Mouse (Mus musculus): ENCODE measurements at regions not wholly inside any gene's neighbourhood (a gene's known extent, or its start where the extent isn't known, plus 50 kb on each side); places are given as distances from the start of the nearest gene placed in this dataset.

- no peak for ATAC-seq
- no peak for DNase-seq
- WGBS (ENCODE audit: insufficient replicate concordance) = 77% methylated on average over 2 of the region's 2 CpGs
Observed at GRCm38 (mm10) chr15:51206773-51207172, 2677.9 kb upstream of the Gm7489 start.

DNA sequence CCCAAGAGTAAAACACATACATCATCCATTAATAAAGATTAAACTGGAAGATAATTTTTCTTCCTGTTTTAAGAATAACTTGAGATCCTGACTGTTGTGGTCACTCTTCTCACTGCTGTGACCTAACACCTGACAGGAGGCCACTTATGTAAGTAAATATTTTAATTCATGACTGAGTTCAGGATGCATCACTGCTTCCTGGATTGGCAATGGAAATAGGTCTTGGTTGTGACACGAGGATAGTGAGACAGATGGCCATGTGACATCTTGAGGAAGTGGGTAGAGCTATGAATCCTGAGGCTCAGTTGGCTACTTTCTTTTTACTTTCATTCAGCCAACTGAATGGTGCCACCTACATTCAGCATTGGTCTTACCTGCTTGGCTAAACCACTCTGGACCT, 2649.8 kb upstream of the Gm7489 start:
- Histone ChIP-seq H3K4me1 (ENCODE audit: insufficient read depth) (no peaks in the 10 kb centered on the region), H3K9me3 (ENCODE audit: low read length) (no peaks in the 10 kb centered on the region), H3K4me2 (ENCODE audit: low read depth, low read length) (no peak overlapping the region), H3K4me3 (ENCODE audit: low read depth, low read length) (no peak overlapping the region), H3K27me3 (ENCODE audit: insufficient read depth, low read length) (no peaks in the 10 kb centered on the region), H3K27ac (ENCODE audit: low read depth) (no peak overlapping the region), H3K9ac (replicated peaks) (no peak overlapping the region), H3K36me3 (replicated peaks; ENCODE audit: insufficient read depth, low read length) (no peaks in the 10 kb centered on the region)
- TF ChIP-seq EP300 (IDR thresholded peaks at IDR 0.05; ENCODE audit: low read depth) = no peak
- TF ChIP-seq CTCF (IDR thresholded peaks at IDR 0.05; ENCODE audit: low read depth) = no peak
- no peak for ATAC-seq
- 33% methylated on average over 1 of the region's 1 CpGs for WGBS (ENCODE audit: insufficient replicate concordance)
- DNase-seq = no peak

More at GRCm38 (mm10) chr15:51206773-51207172, 2677.9 kb upstream of the Gm7489 start:
- Histone ChIP-seq H3K27me3 (ENCODE audit: insufficient read depth, low read length) (no peaks in the 10 kb centered on the region), H3K4me2 (ENCODE audit: low read depth, low read length) (no peak overlapping the region), H3K27ac (ENCODE audit: low read depth) (no peak overlapping the region), H3K9ac (replicated peaks) (no peak overlapping the region), H3K4me3 (ENCODE audit: low read depth, low read length) (no peak overlapping the region), H3K9me3 (ENCODE audit: low read length) (no peaks in the 10 kb centered on the region), H3K4me1 (ENCODE audit: insufficient read depth) (no peaks in the 10 kb centered on the region), H3K36me3 (replicated peaks; ENCODE audit: insufficient read depth, low read length) (no peaks in the 10 kb centered on the region)
- TF ChIP-seq CTCF (IDR thresholded peaks at IDR 0.05; ENCODE audit: low read depth) (no peak), EP300 (IDR thresholded peaks at IDR 0.05; ENCODE audit: low read depth) (no peak)

GRCm38 (mm10) chr15:51244596-51244995, 2640.1 kb upstream of the Gm7489 start:
- H3K36me3 ChIP-seq (replicated peaks; ENCODE audit: insufficient read depth, low read length) = no peaks in the 10 kb centered on the region
- no peaks in the 10 kb centered on the region for H3K4me1 ChIP-seq (ENCODE audit: insufficient read depth)
- H3K4me3 ChIP-seq (ENCODE audit: low read depth, low read length) = no peak overlapping the region
- no peak for TF ChIP-seq EP300 (IDR thresholded peaks at IDR 0.05; ENCODE audit: low read depth)
- TF ChIP-seq CTCF (IDR thresholded peaks at IDR 0.05; ENCODE audit: low read depth) = no peak
- DNase-seq = no peak
- H3K4me2 ChIP-seq (ENCODE audit: low read depth, low read length) = no peak overlapping the region
- H3K9ac ChIP-seq (replicated peaks) = no peak overlapping the region
- ATAC-seq = no peak
- no peaks in the 10 kb centered on the region for H3K9me3 ChIP-seq (ENCODE audit: low read length)
- no peak overlapping the region for H3K27ac ChIP-seq (ENCODE audit: low read depth)
- H3K27me3 ChIP-seq (ENCODE audit: insufficient read depth, low read length) = no peaks in the 10 kb centered on the region
- 77% methylated on average over 2 of the region's 2 CpGs for WGBS (ENCODE audit: insufficient replicate concordance)

GRCm38 (mm10) chr15:51247259-51247658, 2637.4 kb upstream of the Gm7489 start:
- no peaks in the 10 kb centered on the region for H3K36me3 ChIP-seq (replicated peaks; ENCODE audit: insufficient read depth, low read length)
- DNase-seq (no peak), ATAC-seq (no peak)
- no peaks in the 10 kb centered on the region for H3K27me3 ChIP-seq (ENCODE audit: insufficient read depth, low read length)
- H3K27ac ChIP-seq (ENCODE audit: low read depth) = no peak overlapping the region
- H3K9ac ChIP-seq (replicated peaks) = no peak overlapping the region
- no peak overlapping the region for H3K4me3 ChIP-seq (ENCODE audit: low read depth, low read length)
- no peak overlapping the region for H3K4me2 ChIP-seq (ENCODE audit: low read depth, low read length)
- no peak for TF ChIP-seq EP300 (IDR thresholded peaks at IDR 0.05; ENCODE audit: low read depth)
- TF ChIP-seq CTCF (IDR thresholded peaks at IDR 0.05; ENCODE audit: low read depth) = no peak
- no peaks in the 10 kb centered on the region for H3K9me3 ChIP-seq (ENCODE audit: low read length)
- H3K4me1 ChIP-seq (ENCODE audit: insufficient read depth) = no peaks in the 10 kb centered on the region
- WGBS (ENCODE audit: insufficient replicate concordance) = 73% methylated on average over 5 of the region's 5 CpGs

GRCm38 (mm10) chr15:51248034-51248788, 2636.5 kb upstream of the Gm7489 start:
- H3K27me3 ChIP-seq (ENCODE audit: insufficient read depth, low read length) = no peaks in the 10 kb centered on the region
- ATAC-seq (no peak), DNase-seq (no peak)
- no peak overlapping the region for H3K4me3 ChIP-seq (ENCODE audit: low read depth, low read length)
- H3K9me3 ChIP-seq (ENCODE audit: low read length) = no peaks in the 10 kb centered on the region
- WGBS (ENCODE audit: insufficient replicate concordance) = 66% methylated on average over 8 of the region's 8 CpGs
- TF ChIP-seq CTCF (IDR thresholded peaks at IDR 0.05; ENCODE audit: low read depth) = no peak
- no peak for TF ChIP-seq EP300 (IDR thresholded peaks at IDR 0.05; ENCODE audit: low read depth)
- H3K4me1 ChIP-seq (ENCODE audit: insufficient read depth) = no peaks in the 10 kb centered on the region
- H3K27ac ChIP-seq (ENCODE audit: low read depth) = no peak overlapping the region
- no peaks in the 10 kb centered on the region for H3K36me3 ChIP-seq (replicated peaks; ENCODE audit: insufficient read depth, low read length)
- no peak overlapping the region for H3K4me2 ChIP-seq (ENCODE audit: low read depth, low read length)
- H3K9ac ChIP-seq (replicated peaks) = no peak overlapping the region

DNA sequence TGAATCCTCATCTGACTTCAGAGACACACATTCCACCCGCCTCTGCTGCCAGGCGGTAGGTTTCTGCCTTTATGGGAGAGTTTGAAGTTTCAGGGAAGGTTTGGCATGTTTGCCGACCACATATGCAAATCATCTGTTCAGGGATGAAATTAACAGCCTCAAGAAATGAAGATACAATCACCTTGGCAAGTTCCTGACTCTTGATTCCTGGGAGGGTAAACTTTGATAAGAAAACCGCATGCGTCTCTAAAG, 2636.0 kb upstream of the Gm7489 start:
- Histone ChIP-seq H3K27ac (ENCODE audit: low read depth) (no peak overlapping the region), H3K9ac (replicated peaks) (no peak overlapping the region), H3K4me3 (ENCODE audit: low read depth, low read length) (no peak overlapping the region), H3K9me3 (ENCODE audit: low read length) (no peaks in the 10 kb centered on the region), H3K36me3 (replicated peaks; ENCODE audit: insufficient read depth, low read length) (no peaks in the 10 kb centered on the region), H3K4me1 (ENCODE audit: insufficient read depth) (no peaks in the 10 kb centered on the region), H3K27me3 (ENCODE audit: insufficient read depth, low read length) (no peaks in the 10 kb centered on the region), H3K4me2 (ENCODE audit: low read depth, low read length) (no peak overlapping the region)
- DNase-seq (no peak), ATAC-seq (no peak)
- 83% methylated on average over 5 of the region's 5 CpGs for WGBS (ENCODE audit: insufficient replicate concordance)
- TF ChIP-seq EP300 (IDR thresholded peaks at IDR 0.05; ENCODE audit: low read depth) = no peak
- TF ChIP-seq CTCF (IDR thresholded peaks at IDR 0.05; ENCODE audit: low read depth) = no peak

DNA sequence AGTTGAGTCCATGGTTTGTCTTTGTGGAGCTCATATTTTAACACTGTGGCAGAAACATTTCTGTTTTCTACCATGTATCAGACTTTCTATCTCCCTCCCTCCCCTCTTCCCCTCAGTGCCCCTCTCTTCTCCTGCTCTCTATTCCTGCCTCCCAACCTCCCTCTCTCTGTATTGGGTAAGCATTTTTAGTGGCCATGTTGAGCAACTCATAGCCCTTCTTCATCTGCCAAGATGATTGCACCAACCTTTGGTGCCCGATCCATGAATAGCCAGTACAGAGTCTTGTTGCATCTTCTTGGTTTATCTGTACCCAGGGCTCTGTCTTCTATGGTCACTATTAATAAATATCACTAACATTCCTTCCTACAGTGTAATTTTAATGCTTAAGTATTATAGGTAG, 2630.6 kb upstream of the Gm7489 start:
- Histone ChIP-seq H3K4me2 (ENCODE audit: low read depth, low read length) (no peak overlapping the region), H3K9ac (replicated peaks) (no peak overlapping the region), H3K4me3 (ENCODE audit: low read depth, low read length) (no peak overlapping the region), H3K36me3 (replicated peaks; ENCODE audit: insufficient read depth, low read length) (no peaks in the 10 kb centered on the region), H3K27ac (ENCODE audit: low read depth) (no peak overlapping the region), H3K4me1 (ENCODE audit: insufficient read depth) (no peaks in the 10 kb centered on the region), H3K27me3 (ENCODE audit: insufficient read depth, low read length) (no peaks in the 10 kb centered on the region), H3K9me3 (ENCODE audit: low read length) (no peaks in the 10 kb centered on the region)
- DNase-seq (no peak), ATAC-seq (no peak)
- no peak for TF ChIP-seq EP300 (IDR thresholded peaks at IDR 0.05; ENCODE audit: low read depth)
- no peak for TF ChIP-seq CTCF (IDR thresholded peaks at IDR 0.05; ENCODE audit: low read depth)
- WGBS (ENCODE audit: insufficient replicate concordance) = 54% methylated on average over 1 of the region's 1 CpGs
